9 mouse cellular contexts compared by ENCODE assay signal in the genomic region with DNA sequence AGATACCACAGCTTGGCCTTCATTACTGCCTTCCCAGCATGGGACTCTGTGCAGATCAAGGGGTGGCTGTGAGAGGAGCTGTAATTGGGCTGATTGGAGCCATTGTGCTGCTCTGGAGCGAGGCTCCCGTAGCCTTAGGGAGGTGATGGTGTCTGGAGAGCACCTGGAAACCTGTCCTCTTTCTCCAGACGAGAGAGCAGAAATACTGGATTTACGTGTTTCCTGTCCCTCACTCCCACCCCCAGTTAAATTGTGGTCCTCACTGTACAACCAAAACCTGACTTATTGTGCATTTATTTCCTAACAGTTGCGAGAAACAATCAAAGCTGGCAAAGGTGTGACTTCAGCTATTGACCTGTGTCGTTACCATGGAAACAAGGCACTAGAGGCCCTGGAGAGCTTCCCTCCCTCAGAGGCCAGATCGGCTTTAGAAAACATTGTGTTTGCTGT. TPM values are rescaled to one million over a fixed set of nuclear protein-coding genes. Genes with fewer than 3 reads are reported as not detected.
DNase-seq lines count a peak whose midpoint lies in the region; ATAC-seq and TF ChIP-seq lines count a peak whose summit lies in the region.
"Had no signal": no experiment of that assay in that cellular context is flagged by ENCODE, and none has a peak within 500 bp of the region (broad histone marks: within the 10 kb centered on the region; RNA-seq: fewer than 3 reads in every experiment).

No protein-coding gene starts in this region.

- H3K27me3 ChIP-seq in intestine, embryonic 14.5 days (replicated peaks; ENCODE audit: control insufficient read depth, insufficient read depth, low read length), result no peaks in the 10 kb centered on the region
- H3K27me3 ChIP-seq in intestine, embryonic 16.5 days (replicated peaks; ENCODE audit: control insufficient read depth, insufficient read depth, low read length), result no peaks in the 10 kb centered on the region
- H3K27me3 ChIP-seq in embryonic facial prominence, embryonic 14.5 days (replicated peaks; ENCODE audit: control insufficient read depth, insufficient read depth, low read length), result no peaks in the 10 kb centered on the region
- no peaks in the 10 kb centered on the region for H3K27me3 ChIP-seq in kidney, postnatal 0 days (ENCODE audit: insufficient read depth, low read length)
- no peaks in the 10 kb centered on the region for H3K27me3 ChIP-seq in midbrain, postnatal 0 days (ENCODE audit: insufficient read depth, low read length)

- H3K9ac ChIP-seq in intestine, embryonic 14.5 days (ENCODE audit: low read length), result no peak overlapping the region
- no peak overlapping the region for H3K9ac ChIP-seq in intestine, embryonic 16.5 days (ENCODE audit: low read depth, low read length)
- H3K9ac ChIP-seq in embryonic facial prominence, embryonic 14.5 days (ENCODE audit: low read depth, low read length), result no peak overlapping the region
- no peak overlapping the region for H3K9ac ChIP-seq in kidney, postnatal 0 days (ENCODE audit: low read depth, low read length)
- no peak overlapping the region for H3K9ac ChIP-seq in midbrain, postnatal 0 days (replicated peaks; ENCODE audit: low read length, poor library complexity, severe bottlenecking)

- no peak for DNase-seq in intestine, embryonic 14.5 days (ENCODE audit: low spot score)
- peak; percentile 56 for DNase-seq in embryonic facial prominence, embryonic 14.5 days (ENCODE audit: low spot score)
- peak; percentile 54 for DNase-seq in kidney, postnatal 0 days (ENCODE audit: low spot score)
- peak; percentile 78 for DNase-seq in midbrain, postnatal 0 days (ENCODE audit: low spot score)
- DNase-seq in adipocyte (ENCODE audit: low spot score), result no peak
- no peak for DNase-seq in right cerebral cortex, adult 2 months (ENCODE audit: low spot score in 2 of 2)
- DNase-seq: heart, postnatal 4 days had no signal

- TF ChIP-seq CTCF in kidney, postnatal 0 days (IDR thresholded peaks at IDR 0.05; ENCODE audit: low read depth), result no peak
- no peak for TF ChIP-seq CTCF in midbrain, postnatal 0 days (IDR thresholded peaks at IDR 0.05)

- H3K4me1 ChIP-seq in intestine, embryonic 14.5 days (replicated peaks; ENCODE audit: control insufficient read depth, insufficient read depth, low read length), result peaks cover 15% of the 10 kb centered on the region
- H3K4me1 ChIP-seq in intestine, embryonic 16.5 days (ENCODE audit: control insufficient read depth, insufficient read depth, low read length), result peaks cover 15% of the 10 kb centered on the region; the same call in 1 of the 2 replicates
- H3K4me1 ChIP-seq in embryonic facial prominence, embryonic 14.5 days (ENCODE audit: control insufficient read depth, insufficient read depth, low read length), result peaks cover 10% of the 10 kb centered on the region; the same call in 1 of the 2 replicates
- H3K4me1 ChIP-seq in kidney, postnatal 0 days (replicated peaks; ENCODE audit: insufficient read depth, low read length), result peaks cover 12% of the 10 kb centered on the region
- peaks cover 6% of the 10 kb centered on the region; the same call in 1 of the 2 replicates for H3K4me1 ChIP-seq in midbrain, postnatal 0 days (ENCODE audit: insufficient read depth, low read length)

- no peak overlapping the region for H3K4me3 ChIP-seq in intestine, embryonic 14.5 days (ENCODE audit: low read depth, low read length)
- no peak overlapping the region for H3K4me3 ChIP-seq in intestine, embryonic 16.5 days (ENCODE audit: low read length)
- H3K4me3 ChIP-seq in embryonic facial prominence, embryonic 14.5 days (ENCODE audit: low read depth, low read length), result no peak overlapping the region
- H3K4me3 ChIP-seq in kidney, postnatal 0 days (replicated peaks; ENCODE audit: low read depth, low read length), result no peak overlapping the region
- no peak overlapping the region for H3K4me3 ChIP-seq in midbrain, postnatal 0 days (ENCODE audit: low read depth, low read length)

- no peak overlapping the region for H3K4me2 ChIP-seq in intestine, embryonic 14.5 days (ENCODE audit: low read length)
- no peak overlapping the region for H3K4me2 ChIP-seq in intestine, embryonic 16.5 days (ENCODE audit: low read depth, low read length)
- 0 out of 2 replicates have a peak overlapping the region, but pooled peaks have one; percentile 10 for H3K4me2 ChIP-seq in embryonic facial prominence, embryonic 14.5 days (ENCODE audit: low read depth, low read length)
- no peak overlapping the region for H3K4me2 ChIP-seq in kidney, postnatal 0 days (ENCODE audit: low read length)
- no peak overlapping the region for H3K4me2 ChIP-seq in midbrain, postnatal 0 days (ENCODE audit: low read depth, low read length, poor library complexity, severe bottlenecking)

- no peaks in the 10 kb centered on the region for H3K9me3 ChIP-seq in intestine, embryonic 14.5 days (ENCODE audit: control insufficient read depth, low read length)
- H3K9me3 ChIP-seq in intestine, embryonic 16.5 days (ENCODE audit: control insufficient read depth, low read length), result no peaks in the 10 kb centered on the region
- no peaks in the 10 kb centered on the region for H3K9me3 ChIP-seq in embryonic facial prominence, embryonic 14.5 days (ENCODE audit: control insufficient read depth, low read length)
- H3K9me3 ChIP-seq in kidney, postnatal 0 days (replicated peaks; ENCODE audit: low read length), result no peaks in the 10 kb centered on the region
- H3K9me3 ChIP-seq in midbrain, postnatal 0 days (ENCODE audit: low read length), result no peaks in the 10 kb centered on the region

- 17% methylated on average over 7 of the region's 7 CpGs for WGBS in intestine, embryonic 14.5 days
- 26% methylated on average over 7 of the region's 7 CpGs for WGBS in intestine, embryonic 16.5 days
- 25% methylated on average over 7 of the region's 7 CpGs for WGBS in embryonic facial prominence, embryonic 14.5 days
- WGBS in kidney, postnatal 0 days, result 16% methylated on average over 7 of the region's 7 CpGs
- WGBS in midbrain, postnatal 0 days, result 6% methylated on average over 7 of the region's 7 CpGs

- peak overlapping the region; percentile 35; the same call in 1 of the 2 replicates for H3K27ac ChIP-seq in intestine, embryonic 14.5 days (ENCODE audit: low read depth)
- H3K27ac ChIP-seq in intestine, embryonic 16.5 days (ENCODE audit: low read length), result no peak overlapping the region
- no peak overlapping the region for H3K27ac ChIP-seq in embryonic facial prominence, embryonic 14.5 days (replicated peaks; ENCODE audit: low read depth, low read length)
- peak overlapping the region; percentile 69 for H3K27ac ChIP-seq in kidney, postnatal 0 days
- H3K27ac ChIP-seq in midbrain, postnatal 0 days (ENCODE audit: low read depth, low read length), result peak overlapping the region; percentile 78

- ATAC-seq in intestine, embryonic 14.5 days (replicated peaks; ENCODE audit: low FRiP score, low TSS enrichment, low read depth), result no peak
- ATAC-seq in intestine, embryonic 16.5 days, result no peak
- ATAC-seq in embryonic facial prominence, embryonic 14.5 days (ENCODE audit: low read depth), result peak; percentile 82
- ATAC-seq in kidney, postnatal 0 days (replicated peaks; ENCODE audit: low FRiP score, low read depth), result no peak; the same call in 1 of the 2 replicates
- peak; percentile 71 for ATAC-seq in midbrain, postnatal 0 days (ENCODE audit: low FRiP score)
- ATAC-seq in erythroblast, adult 5-6 weeks (replicated peaks; ENCODE audit: low FRiP score, poor library complexity, severe bottlenecking), result no peak

- no peaks in the 10 kb centered on the region for H3K36me3 ChIP-seq in intestine, embryonic 14.5 days (ENCODE audit: control insufficient read depth, insufficient read depth, low read length)
- H3K36me3 ChIP-seq in intestine, embryonic 16.5 days (ENCODE audit: control insufficient read depth, insufficient read depth, low read length), result no peaks in the 10 kb centered on the region
- H3K36me3 ChIP-seq in embryonic facial prominence, embryonic 14.5 days (ENCODE audit: control insufficient read depth, insufficient read depth, low read length), result no peaks in the 10 kb centered on the region
- H3K36me3 ChIP-seq in kidney, postnatal 0 days (ENCODE audit: insufficient read depth, low read length), result no peaks in the 10 kb centered on the region
- H3K36me3 ChIP-seq in midbrain, postnatal 0 days (ENCODE audit: insufficient read depth, low read length), result no peaks in the 10 kb centered on the region

RNA-seq across cellular contexts. Expression of a gene that starts 39.1 kb away (rescaled TPM):
- 4.2 and 5.3 TPM in 2 replicates for polyA plus RNA-seq in intestine, embryonic 14.5 days (2014; fragmentation: Nextera tagmentation; extraction: Ambion mirVana)
- polyA plus RNA-seq in intestine, embryonic 16.5 days (2015; fragmentation: Nextera tagmentation; extraction: Ambion mirVana), result 2.1 and 2.2 TPM in 2 replicates
- polyA plus RNA-seq in embryonic facial prominence, embryonic 14.5 days (2014; fragmentation: Nextera tagmentation; extraction: Ambion mirVana), result 3.6 and 3.9 TPM in 2 replicates
- 2.8 TPM in 2 replicates for polyA plus RNA-seq in kidney, postnatal 0 days (2015; fragmentation: Nextera tagmentation; extraction: Ambion mirVana)
- total RNA-seq in midbrain, postnatal 0 days (2014; rRNA removed), result 10.1 and 10.8 TPM in 2 replicates
- polyA plus RNA-seq in midbrain, postnatal 0 days (2015; fragmentation: Nextera tagmentation; extraction: Ambion mirVana), result 2.0 and 3.0 TPM in 2 replicates
- 2.1 and 2.3 TPM in 2 replicates for total RNA-seq in erythroblast, adult 5-6 weeks (2015; ENCODE audit: low replicate concordance)
- 0.70 and 0.85 TPM in 2 replicates for total RNA-seq in erythroblast, adult 5-6 weeks (2017; ENCODE audit: low replicate concordance)

Comparison
In these comparisons a context has a peak if more than half of its experiments do, and no peak if none do; other contexts are left out.
1. H3K27ac ChIP-seq: peak in intestine, embryonic 14.5 days (single experiment), kidney, postnatal 0 days (single experiment) and midbrain, postnatal 0 days (single experiment); none in intestine, embryonic 16.5 days (single experiment) and embryonic facial prominence, embryonic 14.5 days (single experiment).
2. ATAC-seq: peak in embryonic facial prominence, embryonic 14.5 days (single experiment) and midbrain, postnatal 0 days (single experiment); none in intestine, embryonic 14.5 days (single experiment), intestine, embryonic 16.5 days (single experiment), kidney, postnatal 0 days (single experiment) and erythroblast, adult 5-6 weeks (single experiment).
3. DNase-seq: peak in embryonic facial prominence, embryonic 14.5 days (single experiment), kidney, postnatal 0 days (single experiment) and midbrain, postnatal 0 days (single experiment); none in intestine, embryonic 14.5 days (single experiment), adipocyte (single experiment) and right cerebral cortex, adult 2 months (0 of 2).